Mouse (Mus musculus) lung, embryonic 15.5 days (tissue): ENCODE data around the gene Cryz. TPM values are rescaled to one million over a fixed set of nuclear protein-coding genes. Genes with fewer than 3 reads are reported as not detected.

Source experiments
- ATAC-seq: fragments of 200-750 bp; cut with Nextera tagmentation; 2 replicates; pipeline ENCODE4 v1.8.0; 2017; ENCODE audit warnings: moderate number of reproducible peaks, borderline replicate concordance; ENCODE audit not compliant: low FRiP score, low TSS enrichment; ENCODE audit errors: extremely low read depth
- H3K27ac ChIP-seq: fragments of 300-500 bp; sonication (generic); 2 replicates; pipeline ENCODE4 v1.5.1; 2015; ENCODE audit warnings: moderate library complexity, mild to moderate bottlenecking, inconsistent platforms
- H3K27me3 ChIP-seq: fragments of 300-500 bp; sonication (generic); 2 replicates; pipeline ENCODE4 v1.6.1; 2015; ENCODE audit warnings: inconsistent platforms
- H3K36me3 ChIP-seq: fragments of 300-500 bp; sonication (generic); 2 replicates; pipeline ENCODE4 v1.6.1; 2015; ENCODE audit warnings: inconsistent platforms
- H3K4me1 ChIP-seq: fragments of 300-500 bp; sonication (generic); 2 replicates; pipeline ENCODE4 v1.6.1; 2015; ENCODE audit warnings: inconsistent platforms
- H3K4me2 ChIP-seq: fragments of 300-500 bp; sonication (generic); 2 replicates; pipeline ENCODE4 v1.6.1; 2015; ENCODE audit warnings: inconsistent platforms, mild to moderate bottlenecking, moderate library complexity
- H3K4me3 ChIP-seq: fragments of 300-500 bp; sonication (generic); 2 replicates; pipeline ENCODE4 v1.5.1; 2015; ENCODE audit warnings: mild to moderate bottlenecking, inconsistent platforms
- H3K9ac ChIP-seq: fragments of 300-500 bp; sonication (generic); 2 replicates; pipeline ENCODE4 v1.6.1; 2015; ENCODE audit warnings: inconsistent platforms
- H3K9me3 ChIP-seq: fragments of 300-500 bp; sonication (generic); 2 replicates; pipeline ENCODE4 v1.6.1; 2016; ENCODE audit warnings: inconsistent platforms
- WGBS: fragments of 180-500 bp; shearing (Covaris S2); methylation state at CpG from one replicate; pipeline ENCODE4 v1.1.7; 2015; 5-methylcytosine and 5-hydroxymethylcytosine counted together
- polyA plus RNA-seq: library from polyadenylated mRNA; unstranded; fragments of >200 nt; fragmentation: Nextera tagmentation; extraction: Ambion mirVana; gene quantifications from 2 replicates; pipeline ENCODE4 v1.2.1, GENCODE M21; 2015

Gene Cryz
- polyA plus RNA-seq = 15.9 and 16.8 TPM in 2 replicates

DNA sequence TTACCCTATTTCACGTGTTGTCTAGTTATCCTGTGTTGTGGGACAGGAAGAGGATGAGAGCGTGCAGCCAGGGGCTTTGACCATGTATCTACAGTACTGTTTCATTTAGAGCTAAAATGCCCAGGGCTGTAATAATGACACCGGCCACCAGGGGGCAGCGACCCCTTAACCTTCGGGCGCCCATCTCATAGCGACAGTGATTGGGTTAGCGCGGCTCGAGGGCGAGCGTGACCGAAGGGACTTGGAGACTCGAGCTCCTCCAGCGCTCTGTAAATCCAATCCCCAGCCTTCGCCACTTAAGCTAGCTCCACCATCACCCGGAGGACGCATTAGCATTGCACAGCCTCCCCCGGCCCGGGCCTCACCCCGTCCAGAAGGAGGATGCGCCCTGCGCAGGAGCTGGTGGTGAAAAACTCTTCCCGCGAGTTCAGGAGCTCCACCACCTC lies at the start of gene Cryz:
TSS of gene Cryz (plus strand) at position 224 of the 446 bp plus-strand sequence.
- Histone ChIP-seq H3K9me3 (no peaks in the 10 kb centered on the region), H3K36me3 (peaks cover 20% of the 10 kb centered on the region), H3K4me1 (peaks cover 8% of the 10 kb centered on the region), H3K4me2 (peak within 1 kb of the TSS; percentile 69), H3K4me3 (peak within 1 kb of the TSS; percentile 99), H3K9ac (peak within 1 kb of the TSS; percentile 86), H3K27me3 (no peaks in the 10 kb centered on the region), H3K27ac (peak within 1 kb of the TSS; percentile 96)
- 0% methylated on average over 25 of the region's 25 CpGs for WGBS
- ATAC-seq = peak; percentile 90

DNA sequence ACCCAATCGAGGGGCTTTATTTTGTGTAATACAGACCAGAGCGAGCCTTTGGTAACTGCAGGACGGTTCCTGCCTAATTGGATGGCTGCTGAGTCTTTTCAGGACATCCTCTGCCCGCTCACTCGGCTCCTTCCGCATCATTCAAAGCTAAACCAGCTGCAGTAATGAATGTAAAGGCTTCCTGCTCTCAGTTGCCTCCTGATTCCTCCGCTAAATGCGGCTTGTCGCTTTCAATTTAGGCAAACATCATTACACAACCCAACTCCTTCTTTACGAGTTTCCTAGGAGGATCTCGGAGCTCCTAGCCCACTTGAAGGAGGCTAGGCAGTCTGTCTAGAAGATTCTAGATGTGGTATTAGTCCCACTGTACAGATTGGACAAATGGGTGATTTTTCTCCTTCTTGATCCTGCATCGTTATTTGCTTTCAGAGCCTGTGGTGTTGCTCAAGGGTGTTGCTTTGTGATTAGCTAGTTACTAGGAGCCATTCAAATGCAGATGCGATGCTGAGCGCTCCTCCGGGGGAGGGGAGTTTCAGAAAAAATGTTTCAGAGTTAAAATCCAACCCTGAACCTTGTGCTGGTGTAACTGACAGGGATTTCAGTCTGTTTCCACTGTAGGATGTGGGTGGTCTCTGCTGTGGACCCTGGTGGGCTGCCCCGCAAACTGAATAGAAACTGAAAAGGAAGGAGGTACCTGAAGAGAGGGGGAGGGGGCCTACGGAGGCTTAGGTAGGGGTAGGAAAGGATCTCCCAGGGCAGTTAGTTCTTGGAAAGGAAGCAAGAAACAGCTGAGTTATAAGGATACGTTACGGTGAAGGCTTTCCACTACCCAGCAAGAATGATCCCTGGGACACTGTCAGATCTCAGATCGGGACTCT lies 48.7 kb upstream of the Cryz start:
- WGBS = 16% methylated on average over 20 of the region's 20 CpGs

DNA sequence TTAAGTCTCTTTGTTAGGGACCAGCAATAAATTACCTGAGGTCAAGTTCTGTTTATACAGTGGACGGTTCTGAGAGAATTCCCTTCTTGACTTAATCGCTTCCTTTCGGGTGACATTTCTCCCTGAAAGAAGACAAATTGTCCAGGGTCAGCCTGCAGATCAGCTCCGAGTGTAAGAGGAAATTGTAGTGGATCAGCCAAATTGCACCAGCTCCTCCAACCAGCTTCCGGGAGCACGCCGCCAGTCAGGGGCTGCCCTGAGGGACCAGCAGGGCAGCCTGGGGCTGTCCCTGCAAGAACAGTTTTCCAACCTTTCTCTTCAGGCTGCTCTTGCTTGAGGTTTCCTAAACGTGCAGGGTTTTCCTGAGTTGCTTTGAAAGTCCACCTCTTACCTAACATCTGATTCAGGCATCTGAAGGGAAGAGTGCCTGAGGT lies 47.6 kb upstream of the Cryz start:
- H3K4me1 ChIP-seq = peaks cover 3% of the 10 kb centered on the region; the same call in 1 of the 2 replicates
- WGBS = 11% methylated on average over 8 of the region's 8 CpGs
- H3K9me3 ChIP-seq = no peaks in the 10 kb centered on the region
- ATAC-seq = no peak
- H3K27ac ChIP-seq = no peak overlapping the region
- peaks cover 21% of the 10 kb centered on the region for H3K27me3 ChIP-seq
- H3K9ac ChIP-seq = no peak overlapping the region
- H3K36me3 ChIP-seq = no peaks in the 10 kb centered on the region
- no peak overlapping the region for H3K4me2 ChIP-seq
- no peak overlapping the region for H3K4me3 ChIP-seq

More for the DNA sequence above, 48.7 kb upstream of the Cryz start:
- H3K27ac ChIP-seq = no peak overlapping the region
- H3K4me1 ChIP-seq = peaks cover 3% of the 10 kb centered on the region; the same call in 1 of the 2 replicates
- H3K4me3 ChIP-seq = no peak overlapping the region
- no peak overlapping the region for H3K9ac ChIP-seq
- no peak for ATAC-seq
- H3K9me3 ChIP-seq = no peaks in the 10 kb centered on the region
- no peak overlapping the region for H3K4me2 ChIP-seq
- no peaks in the 10 kb centered on the region for H3K36me3 ChIP-seq
- peaks cover 21% of the 10 kb centered on the region for H3K27me3 ChIP-seq

DNA sequence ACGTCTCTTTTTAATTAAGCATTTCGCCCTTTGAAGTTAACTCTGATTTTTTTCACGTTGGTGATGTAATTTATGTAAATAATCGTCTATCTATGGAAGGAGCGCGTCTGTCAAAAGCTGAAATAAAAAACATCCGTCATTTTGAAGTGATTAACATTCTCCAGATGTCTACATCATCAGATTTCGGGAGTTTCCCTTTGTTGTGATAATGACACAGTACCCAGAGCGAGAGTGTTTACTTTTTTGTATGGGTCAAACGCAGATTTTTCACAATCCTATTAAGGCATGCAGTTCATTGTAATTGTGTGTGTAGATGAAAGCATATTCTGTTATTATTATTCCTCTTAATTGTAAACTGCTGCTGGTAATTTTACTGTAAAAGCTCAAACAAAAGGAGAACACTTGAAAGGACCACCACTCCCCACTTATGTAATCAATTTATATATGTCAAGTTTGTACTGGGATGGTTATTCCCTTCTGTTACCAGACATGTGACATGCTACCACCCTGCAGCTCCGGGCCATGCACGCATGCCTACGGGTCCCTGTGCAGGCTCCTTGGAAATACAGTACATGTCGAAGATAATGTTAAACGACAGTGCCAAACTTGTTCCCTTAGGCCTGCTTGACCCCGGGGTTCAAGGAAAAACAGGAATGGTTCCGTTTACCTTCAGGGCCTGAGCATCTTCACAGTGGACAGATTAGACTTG lies 46.0 kb upstream of the Cryz start:
- H3K36me3 ChIP-seq = no peaks in the 10 kb centered on the region
- WGBS = 37% methylated on average over 17 of the region's 17 CpGs
- ATAC-seq = no peak; the same call in 1 of the 2 replicates

DNA sequence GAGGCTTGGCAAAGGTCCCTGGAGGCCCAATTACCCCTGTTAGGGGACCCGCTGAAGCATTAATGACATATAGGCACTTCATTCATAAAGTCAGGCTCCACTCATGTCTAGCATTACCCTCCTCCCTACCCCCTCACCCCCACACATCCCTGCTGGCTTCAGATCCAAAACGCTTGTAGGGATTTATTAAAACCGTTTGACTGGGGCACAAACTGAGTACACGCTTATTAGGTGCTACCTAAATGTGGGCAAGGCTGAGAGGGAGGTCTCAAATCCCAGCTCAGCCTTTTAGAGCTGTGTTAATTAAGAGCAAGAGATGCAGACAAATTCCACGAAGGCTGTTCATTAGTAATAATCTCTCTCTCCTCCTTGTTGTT lies 45.5 kb upstream of the Cryz start:
- Histone ChIP-seq H3K9me3 (no peaks in the 10 kb centered on the region), H3K4me2 (no peak overlapping the region), H3K9ac (no peak overlapping the region), H3K27me3 (peaks cover 14% of the 10 kb centered on the region), H3K4me3 (no peak overlapping the region), H3K36me3 (no peaks in the 10 kb centered on the region), H3K27ac (no peak overlapping the region), H3K4me1 (peaks cover 3% of the 10 kb centered on the region; the same call in 1 of the 2 replicates)
- WGBS = 35% methylated on average over 5 of the region's 5 CpGs
- peak; percentile 27; the same call in 1 of the 2 replicates for ATAC-seq

More for the DNA sequence above, 46.0 kb upstream of the Cryz start:
- Histone ChIP-seq H3K27me3 (peaks cover 18% of the 10 kb centered on the region), H3K9ac (no peak overlapping the region), H3K4me1 (peaks cover 3% of the 10 kb centered on the region; the same call in 1 of the 2 replicates), H3K9me3 (no peaks in the 10 kb centered on the region), H3K27ac (no peak overlapping the region), H3K4me3 (no peak overlapping the region), H3K4me2 (no peak overlapping the region)

DNA sequence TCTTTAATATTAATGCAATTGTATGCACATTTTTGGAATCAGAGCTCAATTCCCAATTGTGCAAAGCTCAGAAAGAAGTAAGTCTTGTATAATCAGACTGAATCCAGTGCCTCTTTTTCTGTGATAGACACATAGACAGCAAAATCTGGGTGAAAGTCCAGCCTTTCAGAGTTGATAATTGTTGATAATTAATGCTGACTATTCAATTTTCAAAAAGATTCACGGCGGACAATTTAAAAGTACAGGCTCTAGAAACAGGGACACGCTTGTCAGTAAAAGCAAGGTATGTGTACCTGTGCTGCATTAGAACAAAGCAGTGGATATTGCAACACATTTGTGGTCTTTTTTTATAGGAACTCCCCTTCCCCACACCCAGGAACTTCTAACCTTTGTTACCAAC lies 34.3 kb upstream of the Cryz start:
- Histone ChIP-seq H3K4me2 (no peak overlapping the region), H3K27ac (no peak overlapping the region), H3K4me3 (no peak overlapping the region), H3K27me3 (no peaks in the 10 kb centered on the region), H3K9me3 (no peaks in the 10 kb centered on the region), H3K36me3 (no peaks in the 10 kb centered on the region), H3K4me1 (no peaks in the 10 kb centered on the region), H3K9ac (no peak overlapping the region)
- ATAC-seq = no peak
- 97% methylated on average over 3 of the region's 3 CpGs for WGBS

DNA sequence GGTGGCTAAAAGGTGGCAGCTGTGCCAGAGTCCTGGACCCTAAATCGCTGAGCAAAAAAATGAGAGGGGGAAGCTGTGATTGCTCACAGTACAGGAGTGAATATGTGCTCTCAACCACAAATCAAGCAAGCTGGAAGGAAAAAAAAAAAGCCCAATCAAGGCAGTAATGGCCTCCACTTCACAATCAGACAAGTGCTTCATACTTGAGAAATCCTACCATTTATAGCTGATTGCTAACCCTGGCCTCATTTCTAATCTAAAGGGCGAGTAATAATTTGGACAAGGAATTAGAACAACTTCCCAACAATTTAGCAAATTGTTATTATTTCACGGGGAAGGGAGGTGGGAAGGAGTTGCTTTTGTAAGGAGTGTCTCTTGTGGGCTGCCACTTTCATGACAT lies 31.1 kb upstream of the Cryz start:
- H3K9ac ChIP-seq = no peak overlapping the region
- H3K27ac ChIP-seq = no peak overlapping the region
- no peak overlapping the region for H3K4me2 ChIP-seq
- no peaks in the 10 kb centered on the region for H3K36me3 ChIP-seq
- no peak for ATAC-seq
- H3K27me3 ChIP-seq = peaks cover 11% of the 10 kb centered on the region
- no peak overlapping the region for H3K4me3 ChIP-seq
- 63% methylated on average over 3 of the region's 3 CpGs for WGBS
- no peaks in the 10 kb centered on the region for H3K9me3 ChIP-seq
- no peaks in the 10 kb centered on the region for H3K4me1 ChIP-seq

DNA sequence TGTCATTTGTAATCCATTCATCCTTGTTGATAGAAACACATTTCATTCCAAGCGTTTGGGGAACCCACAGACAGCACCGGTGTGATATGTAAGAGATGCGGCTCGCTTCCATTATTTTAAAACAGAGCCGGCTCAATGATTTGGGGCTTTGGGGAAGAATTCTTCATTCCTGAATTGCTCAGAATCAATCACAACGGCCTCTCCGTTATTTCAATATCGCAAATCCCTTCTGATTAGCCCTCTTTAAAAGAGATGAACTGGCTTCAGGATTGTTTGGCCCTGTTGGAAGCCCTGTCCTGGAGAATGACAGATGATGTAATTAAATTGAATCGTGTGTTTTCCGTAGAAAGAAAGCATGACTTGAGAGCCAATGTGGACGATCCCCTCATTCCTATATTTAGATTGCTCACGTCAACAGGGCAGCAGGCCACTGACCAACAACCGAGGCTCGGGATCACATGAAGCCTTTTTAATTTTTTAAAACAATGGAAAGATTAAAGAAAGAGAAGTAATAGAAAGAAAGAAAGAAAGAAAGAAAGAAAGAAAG lies 26.4 kb upstream of the Cryz start:
- WGBS = 48% methylated on average over 14 of the region's 14 CpGs
- Histone ChIP-seq H3K4me2 (peak overlapping the region; percentile 47), H3K9ac (no peak overlapping the region), H3K4me1 (no peaks in the 10 kb centered on the region), H3K36me3 (no peaks in the 10 kb centered on the region), H3K27me3 (peaks cover 25% of the 10 kb centered on the region), H3K9me3 (no peaks in the 10 kb centered on the region), H3K4me3 (no peak overlapping the region), H3K27ac (no peak overlapping the region)
- ATAC-seq = no peak

DNA sequence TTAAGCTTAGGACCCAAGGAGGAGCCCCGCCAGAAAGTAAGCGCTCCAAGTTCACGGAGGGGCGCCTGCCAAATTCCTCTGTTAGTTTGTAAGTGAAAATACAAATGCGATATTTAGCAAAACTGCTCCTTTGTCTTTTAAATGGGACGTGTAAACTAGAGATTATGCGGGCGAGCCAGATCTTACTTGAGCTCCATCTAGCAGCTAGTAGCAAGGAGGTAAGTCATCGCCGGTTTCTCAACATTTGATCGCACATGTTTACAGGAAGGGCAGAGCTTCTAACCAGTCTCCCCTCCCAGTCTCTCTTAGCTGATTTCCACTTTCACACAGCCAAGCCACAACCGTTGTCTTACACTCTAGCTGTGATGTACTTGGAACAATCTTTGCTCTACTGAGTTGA lies 25.7 kb upstream of the Cryz start:
- H3K27ac ChIP-seq = no peak overlapping the region
- no peak overlapping the region for H3K9ac ChIP-seq
- 5% methylated on average over 12 of the region's 12 CpGs for WGBS
- peak overlapping the region; percentile 17; the same call in 1 of the 2 replicates for H3K4me3 ChIP-seq
- H3K4me2 ChIP-seq = peak overlapping the region; percentile 47
- H3K4me1 ChIP-seq = no peaks in the 10 kb centered on the region
- peaks cover 25% of the 10 kb centered on the region for H3K27me3 ChIP-seq
- H3K36me3 ChIP-seq = no peaks in the 10 kb centered on the region
- H3K9me3 ChIP-seq = no peaks in the 10 kb centered on the region
- no peak for ATAC-seq

DNA sequence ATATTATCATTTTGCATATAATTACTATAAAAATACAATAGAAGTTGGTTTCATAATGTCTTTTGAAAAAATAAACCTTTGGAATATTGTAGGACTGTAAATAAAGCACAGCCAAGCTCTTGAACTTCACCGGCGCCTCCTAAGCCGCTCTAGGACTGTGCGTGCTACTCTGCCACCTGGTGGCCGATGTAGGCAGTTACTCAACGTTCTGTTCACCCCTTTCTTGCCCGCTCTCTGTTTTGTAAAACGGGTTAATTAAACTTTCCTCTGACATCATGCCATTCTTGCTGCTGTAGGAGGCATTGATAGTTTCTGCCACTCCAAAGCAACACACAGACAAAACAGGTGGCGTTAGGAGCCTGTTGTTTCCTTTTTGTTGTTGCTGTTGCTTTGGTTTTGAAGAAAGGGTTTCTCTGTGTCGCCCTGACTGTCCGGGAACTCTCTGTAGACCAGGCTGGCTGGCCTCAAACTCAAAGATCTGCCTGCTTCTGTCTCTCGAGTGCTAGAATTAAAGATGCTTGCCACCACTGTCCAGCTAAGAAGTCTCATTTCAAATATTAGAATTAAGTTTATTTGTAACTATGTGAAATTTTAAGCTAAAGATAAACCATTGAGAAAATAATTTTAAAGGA lies 24.1 kb upstream of the Cryz start:
- Histone ChIP-seq H3K4me1 (no peaks in the 10 kb centered on the region), H3K9me3 (no peaks in the 10 kb centered on the region), H3K9ac (no peak overlapping the region), H3K4me3 (no peak overlapping the region), H3K27ac (no peak overlapping the region), H3K4me2 (no peak overlapping the region), H3K36me3 (no peaks in the 10 kb centered on the region), H3K27me3 (peaks cover 25% of the 10 kb centered on the region)
- peak; percentile 62; the same call in 1 of the 2 replicates for ATAC-seq
- 12% methylated on average over 12 of the region's 12 CpGs for WGBS

DNA sequence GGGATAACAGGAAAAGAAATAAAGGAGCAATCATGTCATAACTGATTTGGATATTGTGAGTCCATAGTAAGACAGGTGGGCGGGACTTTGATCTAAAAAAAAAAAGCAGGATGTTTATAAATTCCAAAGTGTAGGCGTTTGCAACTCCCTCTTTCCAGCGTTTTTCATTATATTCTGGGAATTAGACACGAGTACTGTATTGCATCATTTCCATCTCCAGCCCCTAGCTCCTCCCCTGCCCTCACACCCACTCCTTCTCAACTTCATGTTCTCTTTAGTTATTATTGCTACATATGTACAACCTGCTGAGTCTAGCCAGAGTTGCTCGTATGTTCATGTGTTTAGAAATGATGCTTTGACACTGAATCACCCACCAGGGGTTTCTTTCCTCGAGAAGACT lies 22.8 kb upstream of the Cryz start:
- ATAC-seq = no peak
- 31% methylated on average over 6 of the region's 6 CpGs for WGBS
- Histone ChIP-seq H3K4me3 (no peak overlapping the region), H3K27ac (no peak overlapping the region), H3K4me2 (no peak overlapping the region), H3K4me1 (no peaks in the 10 kb centered on the region), H3K36me3 (no peaks in the 10 kb centered on the region), H3K27me3 (peaks cover 21% of the 10 kb centered on the region), H3K9me3 (no peaks in the 10 kb centered on the region), H3K9ac (no peak overlapping the region)
